Mouse (Mus musculus) left cerebral cortex, adult 2 months (tissue): ENCODE measurements around the gene Mcm2. TPM values are rescaled to one million over a fixed set of nuclear protein-coding genes. Genes with fewer than 3 reads are reported as not detected.

Source experiments
- DNase-seq, 2 experiments: peaks; one replicate each; pipeline ENCODE4 v3.0.0; 2021 to 2022; ENCODE audit warnings: low spot score in 2 of 2, mixed read lengths in 1 of 2; ENCODE audit errors: extremely low spot score in 1 of 2
- H3K27ac ChIP-seq: fragments of 200-600 bp; 2 replicates; pipeline ENCODE4 v1.8.1; 2022
- H3K4me3 ChIP-seq: fragments of 200-600 bp; 2 replicates; pipeline ENCODE4 v1.8.1; 2022
- CTCF ChIP-seq: fragments of 200-600 bp; IDR thresholded peaks from 2 replicates; pipeline ENCODE4 v1.8.1; 2022; ENCODE audit warnings: antibody characterized with exemption, mild to moderate bottlenecking, moderate library complexity
- intact Hi-C: fragments of 180-260 bp; cut with DNase I; formaldehyde crosslinking; loops from one replicate; pipeline ENCODE4 v1.15.1; 2025
- long read RNA-seq, 2 experiments: library from polyadenylated mRNA; stranded (forward); transcript quantifications; one replicate each; pipeline ENCODE4 v2.0.0; 2021; ENCODE audit warnings: borderline mapping rate in 2 of 2
- total RNA-seq, 2 experiments: library from RNA; stranded (reverse); gene quantifications; 2 replicates each; pipeline ENCODE4 v1.2.3; 2021

Gene Mcm2
- total RNA-seq: 1 to 10 TPM; 2.1 to 4.5 TPM
- long read RNA-seq, experiment 1, transcript Mcm2-201 (16 exons, 3,371 nt): major isoform, 8 of 11 reads
- long read RNA-seq, experiment 1, partial matches to known transcripts: 2 of 11 reads
- long read RNA-seq, experiment 1, other reads (novel, unspliced or antisense): 1 of 11 reads
- long read RNA-seq, experiment 2, partial matches to known transcripts: 1 of 3 reads
- long read RNA-seq, experiment 2, other reads (novel, unspliced or antisense): 0 of 3 reads

- peak; percentile 90 to 92 for DNase-seq
- Histone ChIP-seq H3K4me3 (peak within 1 kb of the TSS; percentile 54), H3K27ac (no peak within 1 kb of the TSS)
- intact Hi-C loops: no loop called here
- no peak for TF ChIP-seq CTCF
Observed at GRCm38 (mm10) chr6:88898534-88899048, at the start of gene Mcm2. TSS of gene Mcm2 (minus strand) at chr6:88898780.

DNA sequence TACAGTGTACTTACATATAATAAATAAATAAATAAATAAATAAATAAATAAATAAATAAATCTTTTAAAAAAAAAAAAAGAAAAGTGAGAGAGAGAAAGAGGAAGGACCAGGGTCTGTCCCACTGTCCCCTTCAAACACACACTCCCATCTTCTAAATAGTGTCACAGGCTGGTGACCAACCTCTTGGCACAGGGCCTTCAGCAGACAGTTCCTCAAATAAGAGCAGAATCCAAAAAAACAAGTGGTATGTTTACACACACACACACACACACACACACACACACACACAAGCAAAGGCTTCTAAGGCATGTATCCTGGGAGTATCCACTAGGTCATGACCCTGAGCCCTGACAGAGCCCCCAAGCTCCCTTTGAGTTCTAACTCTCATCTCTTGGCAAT, 49.2 kb upstream of the Mcm2 start:
- H3K27ac ChIP-seq: no peak overlapping the region
- H3K4me3 ChIP-seq: no peak overlapping the region
- intact Hi-C loops: no loop called here
- TF ChIP-seq CTCF: no peak
- DNase-seq: no peak

- no peak for TF ChIP-seq CTCF
- H3K27ac ChIP-seq: no peak overlapping the region
- no peak overlapping the region for H3K4me3 ChIP-seq
- DNase-seq: no peak
- intact Hi-C loops: no loop called here
Observed at GRCm38 (mm10) chr6:88946442-88946841, 47.9 kb upstream of the Mcm2 start.

DNA sequence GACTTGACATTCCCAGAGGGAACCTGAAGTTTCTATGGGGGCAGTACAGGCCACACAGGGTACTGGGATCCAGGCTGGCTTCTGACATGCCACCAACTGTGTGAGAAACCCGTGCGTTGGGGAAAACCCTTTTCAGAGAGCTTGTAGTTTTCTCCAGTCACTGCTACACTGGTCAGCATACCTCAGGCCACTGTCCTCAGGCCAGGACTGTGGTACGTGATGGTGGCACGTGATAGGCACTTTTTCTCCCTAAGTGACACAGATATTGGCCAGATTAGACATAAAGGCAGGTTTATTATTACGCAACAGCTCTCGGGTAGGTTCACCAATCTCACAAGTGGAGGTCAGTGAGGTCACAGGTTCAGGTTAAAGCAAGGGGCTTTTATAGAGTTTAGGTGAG, 45.1 kb upstream of the Mcm2 start:
- TF ChIP-seq CTCF: no peak
- no peak for DNase-seq
- H3K4me3 ChIP-seq: no peak overlapping the region
- no peak overlapping the region for H3K27ac ChIP-seq
- intact Hi-C loops: no loop called here

- Histone ChIP-seq H3K4me3 (no peak overlapping the region), H3K27ac (no peak overlapping the region)
- intact Hi-C loops: no loop called here
- DNase-seq: peak in 1 of 2 experiments; percentile 63
- no peak for TF ChIP-seq CTCF
Observed at GRCm38 (mm10) chr6:88942595-88942994, 44.0 kb upstream of the Mcm2 start.

GRCm38 (mm10) chr6:88941628-88942027, 43.0 kb upstream of the Mcm2 start:
- DNase-seq: no peak
- intact Hi-C loops: no loop called here
- no peak overlapping the region for H3K4me3 ChIP-seq
- H3K27ac ChIP-seq: peak overlapping the region; percentile 40; the same call in 1 of the 2 replicates
- no peak for TF ChIP-seq CTCF

DNA sequence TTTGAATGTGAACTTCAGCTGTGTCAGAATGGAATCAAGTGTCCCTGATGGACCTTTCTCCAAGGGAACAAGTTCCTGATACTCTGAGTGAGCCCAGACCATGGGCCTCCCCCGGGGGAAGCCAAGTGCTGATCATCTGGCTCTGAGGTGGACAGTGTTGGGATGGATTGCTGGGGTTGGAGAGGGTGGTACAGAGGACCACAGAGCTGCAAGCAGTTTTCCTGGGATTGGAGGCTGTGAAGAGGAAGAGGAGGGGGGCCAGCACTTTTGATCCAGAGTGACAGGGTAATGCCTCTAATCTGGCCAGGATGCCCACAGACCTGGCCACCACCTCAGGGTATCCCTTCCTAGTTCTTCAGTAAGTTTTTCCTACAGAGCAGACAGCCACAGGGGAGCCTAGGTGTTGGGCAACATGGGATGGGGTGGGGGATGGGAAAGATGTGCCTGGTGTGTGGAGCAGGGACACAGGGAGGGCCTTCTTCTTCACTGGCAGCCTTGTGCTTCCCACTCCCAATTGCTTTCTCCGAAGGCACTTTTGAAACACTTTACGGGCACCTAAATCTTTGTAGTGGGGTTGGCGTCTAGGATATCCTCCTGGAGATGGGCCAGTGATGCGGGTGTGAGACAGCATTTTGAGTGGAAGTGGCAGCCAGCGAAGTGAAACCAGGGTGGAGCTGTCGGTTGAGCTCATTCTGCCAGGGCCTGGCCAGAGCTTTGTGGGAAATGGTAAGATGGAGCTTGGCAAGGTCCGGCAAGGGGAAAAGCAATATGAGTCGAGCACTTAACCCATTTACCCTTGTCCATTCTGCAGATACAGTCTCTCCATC, 41.7 kb upstream of the Mcm2 start:
- H3K27ac ChIP-seq: peak overlapping the region; percentile 88
- no peak for TF ChIP-seq CTCF
- DNase-seq: no peak
- H3K4me3 ChIP-seq: no peak overlapping the region
- intact Hi-C loops: no loop called here

DNA sequence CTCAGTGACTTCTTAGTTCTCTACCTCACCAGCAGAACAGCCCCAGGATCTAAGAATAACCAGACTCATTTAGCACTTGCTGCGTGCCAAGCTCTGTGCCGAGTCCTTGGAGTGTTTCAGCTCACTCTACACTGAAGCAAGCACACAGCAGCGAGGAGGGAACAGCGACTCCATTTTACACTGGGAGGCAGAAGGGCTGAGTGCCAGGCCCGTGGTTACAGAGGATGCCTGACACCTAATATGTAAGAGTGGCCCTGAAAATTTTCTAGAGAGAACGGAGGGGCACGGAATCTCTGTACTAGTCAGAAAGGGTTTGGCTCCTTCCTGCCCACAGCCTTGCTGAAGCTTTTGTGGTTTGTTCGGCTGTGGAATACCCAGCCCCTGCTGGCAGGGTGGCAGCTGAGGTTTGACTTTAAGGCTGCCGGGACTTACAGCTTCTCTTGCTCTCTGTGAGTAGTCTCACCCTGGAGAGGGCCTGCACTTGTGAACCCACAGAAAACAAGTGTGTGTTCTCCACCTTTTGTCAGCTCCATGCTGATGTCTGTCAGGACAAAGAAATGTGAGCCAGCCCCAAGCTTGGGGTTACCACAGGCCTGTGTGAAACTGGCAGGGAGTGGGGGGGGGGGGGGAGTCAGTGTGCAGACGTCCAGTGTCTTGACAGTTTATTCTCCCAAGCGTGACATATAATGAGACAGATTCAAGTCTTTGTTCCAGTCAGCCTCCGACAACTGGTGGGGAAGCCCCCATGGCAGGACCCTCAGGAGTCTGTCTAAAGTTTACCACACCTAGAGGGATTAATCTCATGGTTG, 40.9 kb upstream of the Mcm2 start:
- peak in 1 of 2 experiments; percentile 56 for DNase-seq
- H3K27ac ChIP-seq: peak overlapping the region; percentile 88
- no peak overlapping the region for H3K4me3 ChIP-seq
- intact Hi-C loops: loop anchor here (1.0 to 5.0 kb wide), 4 partner anchors 21 to 423 kb away; partner anchors contain the start of gene Plxna1
- no peak; the same call in none of the 2 replicates for TF ChIP-seq CTCF

DNA sequence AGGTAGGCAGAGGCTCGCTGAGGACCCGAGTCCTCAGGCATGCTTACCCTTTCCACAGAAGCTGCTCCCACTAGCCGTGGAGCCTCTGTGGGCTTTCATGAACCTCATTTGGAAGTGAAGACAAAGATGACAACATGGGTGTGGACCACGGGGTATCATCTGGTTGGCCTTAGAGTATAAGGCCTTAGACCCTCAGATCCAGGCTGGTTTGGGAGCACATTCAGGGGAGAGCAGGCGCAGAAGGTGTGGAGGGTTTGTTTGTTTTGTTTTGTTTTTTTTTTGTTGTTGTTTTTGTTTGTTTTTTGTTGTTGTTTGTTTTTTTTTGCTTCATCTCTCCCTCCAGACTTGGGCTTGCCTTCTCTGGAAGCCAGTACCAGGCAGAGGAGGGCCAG, 40.1 kb upstream of the Mcm2 start:
- no peak overlapping the region for H3K4me3 ChIP-seq
- peak overlapping the region; percentile 88 for H3K27ac ChIP-seq
- DNase-seq: no peak
- intact Hi-C loops: loop anchor here (1.0 to 5.0 kb wide), 4 partner anchors 22 to 424 kb away; partner anchors contain the start of gene Plxna1
- TF ChIP-seq CTCF: no peak

- peak overlapping the region; percentile 88 for H3K27ac ChIP-seq
- no peak for TF ChIP-seq CTCF
- no peak for DNase-seq
- intact Hi-C loops: loop anchor here (2.0 to 5.0 kb wide), 3 partner anchors 23 to 424 kb away; partner anchors contain the start of gene Plxna1
- no peak overlapping the region for H3K4me3 ChIP-seq
Observed at GRCm38 (mm10) chr6:88937971-88938663, 39.5 kb upstream of the Mcm2 start.

DNA sequence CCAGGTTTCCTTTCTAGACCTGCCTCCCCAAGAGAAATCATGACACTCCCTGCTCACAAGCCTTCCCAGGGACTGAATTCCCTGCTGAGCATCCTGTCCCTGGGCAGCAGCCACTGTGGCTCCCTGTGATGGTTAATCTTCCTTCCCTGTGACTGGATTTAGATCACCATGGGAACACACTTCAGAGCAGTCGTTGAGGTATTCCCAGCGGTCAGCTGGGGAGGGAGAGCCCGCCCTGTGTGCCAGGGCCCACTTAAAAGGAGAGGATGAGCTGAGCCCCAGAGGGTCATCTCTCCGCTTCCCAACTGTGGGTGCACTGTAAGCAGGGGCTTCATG, 38.6 kb upstream of the Mcm2 start:
- intact Hi-C loops: loop anchor here (5.0 kb wide), 2 partner anchors 300 to 425 kb away; partner anchors contain the start of gene Plxna1
- DNase-seq: no peak
- Histone ChIP-seq H3K4me3 (no peak overlapping the region), H3K27ac (peak overlapping the region; percentile 33; the same call in 1 of the 2 replicates)
- no peak for TF ChIP-seq CTCF
